Mouse (Mus musculus) urinary bladder, postnatal 14 days (tissue): Measurements from ENCODE around the gene Gucy2g.
A peak's percentile ranks its signal among the peaks of the same experiment; 100 is the strongest.

Source experiments
- DNase-seq: peaks from one replicate; pipeline ENCODE4 v3.0.0; 2021; ENCODE audit warnings: low spot score

Gene Gucy2g

GRCm38 (mm10) chr19:55241186-55241645, at the start of gene Gucy2g:
Gene Gucy2g, minus strand, starts transcription at chr19:55241236.
- DNase-seq, result no peak

- DNase-seq, result no peak
Observed at GRCm38 (mm10) chr19:55288974-55289373, 47.9 kb upstream of the Gucy2g start.

- no peak for DNase-seq
Observed at GRCm38 (mm10) chr19:55286034-55286433, 45.0 kb upstream of the Gucy2g start.

GRCm38 (mm10) chr19:55284093-55284492, 43.1 kb upstream of the Gucy2g start:
- no peak for DNase-seq

GRCm38 (mm10) chr19:55276770-55277169, 35.7 kb upstream of the Gucy2g start:
- no peak for DNase-seq

GRCm38 (mm10) chr19:55276100-55276499, 35.1 kb upstream of the Gucy2g start:
- no peak for DNase-seq

GRCm38 (mm10) chr19:55273340-55273739, 32.3 kb upstream of the Gucy2g start:
- DNase-seq, result no peak

GRCm38 (mm10) chr19:55271448-55271847, 30.4 kb upstream of the Gucy2g start:
- DNase-seq, result no peak

GRCm38 (mm10) chr19:55269051-55269450, 28.0 kb upstream of the Gucy2g start:
- DNase-seq, result no peak

- DNase-seq, result no peak
Observed at GRCm38 (mm10) chr19:55268150-55268549, 27.1 kb upstream of the Gucy2g start.

- peak; percentile 66 for DNase-seq
Observed at GRCm38 (mm10) chr19:55266786-55267185, 25.8 kb upstream of the Gucy2g start.

- no peak for DNase-seq
Observed at GRCm38 (mm10) chr19:55265269-55265668, 24.2 kb upstream of the Gucy2g start.

GRCm38 (mm10) chr19:55260389-55261184, 19.6 kb upstream of the Gucy2g start:
- no peak for DNase-seq

GRCm38 (mm10) chr19:55258514-55258913, 17.5 kb upstream of the Gucy2g start:
- no peak for DNase-seq

- peak; percentile 61 for DNase-seq
Observed at GRCm38 (mm10) chr19:55257656-55258375, 16.8 kb upstream of the Gucy2g start.

GRCm38 (mm10) chr19:55256156-55256555, 15.1 kb upstream of the Gucy2g start:
- no peak for DNase-seq

- DNase-seq, result peak; percentile 37
Observed at GRCm38 (mm10) chr19:55254513-55255016, 13.5 kb upstream of the Gucy2g start.

- peak; percentile 65 for DNase-seq
Observed at GRCm38 (mm10) chr19:55253570-55254441, 12.8 kb upstream of the Gucy2g start.

- DNase-seq, result no peak
Observed at GRCm38 (mm10) chr19:55253239-55253569, 12.2 kb upstream of the Gucy2g start.

GRCm38 (mm10) chr19:55251383-55252124, 10.5 kb upstream of the Gucy2g start, which contains the start of gene Acsl5:
Gene Acsl5, plus strand, starts transcription at chr19:55251938.
- no peak for DNase-seq

GRCm38 (mm10) chr19:55250451-55250850, 9.4 kb upstream of the Gucy2g start:
- no peak for DNase-seq
